Mouse (Mus musculus): ENCODE data around the gene Lce1c. TPM values are rescaled to one million over a fixed set of nuclear protein-coding genes. Genes with fewer than 3 reads are reported as not detected.
"Not testable (repeated sequence)": the region's sequence is repeated elsewhere in the genome, so short reads cannot be mapped to it uniquely, and the experiment has no call there.

Gene Lce1c
- not detected in 2 replicates for polyA plus RNA-seq (2012)

DNA sequence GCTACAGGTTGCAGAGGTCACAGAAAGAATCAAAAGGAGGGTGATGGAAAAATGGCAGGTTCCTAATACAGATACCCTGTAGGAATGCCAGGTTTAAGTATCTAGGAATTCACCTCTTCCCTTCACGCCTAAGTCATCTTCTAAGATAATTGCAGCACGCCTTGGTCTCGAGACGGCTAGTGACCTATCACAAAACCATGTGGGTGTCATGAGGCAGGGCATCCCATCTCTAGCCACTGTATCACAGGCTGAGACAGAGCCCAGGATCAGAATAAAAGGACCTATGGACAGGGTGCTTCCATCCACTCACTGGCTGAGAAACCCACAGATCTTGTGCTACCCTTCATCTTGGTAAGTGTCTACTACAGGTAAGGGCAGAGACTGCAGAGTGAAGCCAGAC, at the start of gene Lce1c:
Lce1c (plus strand) TSS at position 301 of the 400 bp plus-strand sequence.
- Histone ChIP-seq H3K9me3 (ENCODE audit: control insufficient read depth, low read length) (no peaks in the 10 kb centered on the region), H3K36me3 (ENCODE audit: control insufficient read depth) (no peaks in the 10 kb centered on the region), H3K4me3 (replicated peaks) (no peak within 1 kb of the TSS), H3K27me3 (ENCODE audit: control insufficient read depth) (no peaks in the 10 kb centered on the region), H3K4me1 (ENCODE audit: control insufficient read depth) (no peaks in the 10 kb centered on the region)
- TF ChIP-seq TAL1 (IDR thresholded peaks at IDR 0.05; ENCODE audit: low read length), result no peak
- TF ChIP-seq GATA1 (IDR thresholded peaks at IDR 0.05; ENCODE audit: low read length), result no peak

DNA sequence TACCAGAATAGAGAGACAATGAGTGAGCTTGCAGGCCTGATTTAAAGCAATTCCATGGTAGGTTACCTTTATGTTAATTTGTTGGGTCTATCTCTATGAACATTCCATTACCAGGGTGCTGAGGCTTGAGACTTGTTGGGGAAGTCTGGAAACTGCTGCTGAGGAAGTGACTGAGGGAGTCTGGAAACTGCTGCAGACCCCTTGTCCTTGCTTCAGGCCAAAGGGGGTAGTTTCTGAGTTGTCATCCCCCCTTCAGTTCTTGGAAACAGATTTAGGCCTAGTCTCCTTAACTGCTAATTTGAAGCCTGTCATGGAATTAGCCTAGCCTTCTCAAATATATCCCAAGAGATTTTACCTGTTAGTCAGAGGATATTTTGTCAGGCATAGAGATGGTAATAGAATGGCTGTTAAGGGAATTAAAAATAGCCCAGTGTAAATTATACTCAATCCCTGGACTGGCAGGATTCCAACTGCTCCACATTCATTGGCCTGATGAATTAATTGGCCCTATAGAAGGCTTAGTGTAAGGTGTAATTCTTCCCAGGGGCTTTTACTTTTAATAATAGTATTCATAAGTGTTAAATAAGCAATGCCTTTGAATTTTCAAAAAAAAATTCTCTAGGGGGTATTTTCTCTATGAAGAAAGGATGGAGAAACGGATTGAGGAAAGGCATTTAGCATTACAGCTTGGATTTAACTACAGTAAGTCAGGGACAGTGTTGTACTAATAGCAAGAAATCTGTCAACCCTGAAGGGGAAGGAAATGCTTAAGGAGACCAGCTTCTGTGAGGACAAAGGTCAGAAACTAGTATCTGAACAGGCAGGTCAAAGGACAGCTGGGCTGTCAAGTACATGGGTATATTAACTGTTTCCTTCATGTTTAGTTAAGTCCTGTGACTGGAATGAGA, 41.0 kb upstream of the Lce1c start:
- TF ChIP-seq TAL1 (IDR thresholded peaks at IDR 0.05; ENCODE audit: low read length) (no peak), GATA1 (IDR thresholded peaks at IDR 0.05; ENCODE audit: low read length) (no peak)
- H3K4me3 ChIP-seq (replicated peaks), result no peak overlapping the region

DNA sequence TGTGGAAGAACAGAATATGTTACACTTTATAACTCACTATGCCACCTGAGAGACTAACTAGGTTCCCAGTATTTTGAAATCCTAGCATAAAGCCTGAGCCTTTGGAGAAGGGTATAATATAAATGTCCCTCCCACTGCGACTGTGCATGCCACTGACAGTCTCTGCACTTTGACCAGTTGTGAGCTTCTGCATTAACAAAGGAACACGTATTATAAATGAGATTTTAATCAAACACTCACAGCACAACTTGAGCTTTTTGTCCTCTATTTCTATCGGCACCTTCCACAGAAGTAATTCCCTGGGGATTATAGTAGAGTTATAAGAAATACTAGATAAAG, 40.4 kb upstream of the Lce1c start:
- Histone ChIP-seq H3K4me1 (ENCODE audit: control insufficient read depth) (no peaks in the 10 kb centered on the region), H3K27me3 (ENCODE audit: control insufficient read depth) (no peaks in the 10 kb centered on the region), H3K36me3 (ENCODE audit: control insufficient read depth) (no peaks in the 10 kb centered on the region), H3K9me3 (ENCODE audit: control insufficient read depth, low read length) (0 out of 2 replicates have a peak, but pooled peaks cover 3% of the 10 kb centered on the region), H3K4me3 (replicated peaks) (no peak overlapping the region)
- no peak for TF ChIP-seq TAL1 (IDR thresholded peaks at IDR 0.05; ENCODE audit: low read length)
- TF ChIP-seq GATA1 (IDR thresholded peaks at IDR 0.05; ENCODE audit: low read length), result no peak

More for the DNA sequence above, 41.0 kb upstream of the Lce1c start:
- H3K27me3 ChIP-seq (ENCODE audit: control insufficient read depth), result no peaks in the 10 kb centered on the region
- 0 out of 2 replicates have a peak, but pooled peaks cover 3% of the 10 kb centered on the region for H3K9me3 ChIP-seq (ENCODE audit: control insufficient read depth, low read length)
- H3K4me1 ChIP-seq (ENCODE audit: control insufficient read depth), result no peaks in the 10 kb centered on the region
- no peaks in the 10 kb centered on the region for H3K36me3 ChIP-seq (ENCODE audit: control insufficient read depth)

DNA sequence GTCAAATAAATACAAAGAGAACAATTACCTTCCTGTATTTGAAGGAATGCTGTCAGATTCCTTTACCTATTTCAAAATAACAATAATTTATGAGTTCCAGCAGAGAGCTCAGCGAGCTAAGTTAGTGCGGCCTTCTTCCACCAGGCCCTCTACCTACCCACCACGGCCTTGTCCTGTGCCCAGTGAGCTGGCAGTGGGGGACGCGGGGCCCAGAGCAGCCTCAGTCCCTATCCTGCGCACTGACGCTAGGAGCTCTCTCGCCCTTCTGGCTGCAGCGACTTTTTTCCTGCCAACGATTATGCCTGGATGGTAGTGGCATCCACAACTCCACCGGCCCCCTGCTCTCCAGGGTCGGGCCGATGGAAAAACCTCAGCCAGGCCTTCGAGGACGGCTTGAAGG, 39.2 kb upstream of the Lce1c start:
- no peak overlapping the region for H3K4me3 ChIP-seq (replicated peaks)
- TF ChIP-seq TAL1 (IDR thresholded peaks at IDR 0.05; ENCODE audit: low read length) (no peak), GATA1 (IDR thresholded peaks at IDR 0.05; ENCODE audit: low read length) (no peak)
- no peaks in the 10 kb centered on the region for H3K4me1 ChIP-seq (ENCODE audit: control insufficient read depth)
- no peaks in the 10 kb centered on the region for H3K36me3 ChIP-seq (ENCODE audit: control insufficient read depth)
- H3K9me3 ChIP-seq (ENCODE audit: control insufficient read depth, low read length), result 0 out of 2 replicates have a peak, but pooled peaks cover 3% of the 10 kb centered on the region
- H3K27me3 ChIP-seq (ENCODE audit: control insufficient read depth), result no peaks in the 10 kb centered on the region

DNA sequence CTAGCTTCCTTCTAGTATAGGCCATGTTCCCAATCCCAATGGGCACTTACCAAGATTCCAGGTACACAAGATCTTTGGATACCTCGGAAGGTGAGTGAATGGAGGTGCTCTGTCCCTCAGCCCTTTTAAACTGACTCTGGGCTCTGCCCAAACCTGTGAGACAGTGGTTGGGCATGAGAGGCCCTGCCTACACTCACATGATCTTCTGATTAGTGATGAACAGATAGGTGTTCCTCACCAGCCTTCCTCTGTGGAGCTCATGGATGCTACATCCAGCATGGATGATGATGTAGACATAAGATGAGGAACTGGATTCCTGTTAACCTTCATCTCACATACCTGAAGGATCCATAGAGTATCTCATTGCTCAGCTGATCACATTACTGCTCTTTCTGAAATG, 30.8 kb upstream of the Lce1c start, which contains the start of gene Lce1a1:
Lce1a1 (minus strand) TSS at position 101 of the 400 bp plus-strand sequence.
- TF ChIP-seq TAL1 (IDR thresholded peaks at IDR 0.05; ENCODE audit: low read length), result no peak
- TF ChIP-seq GATA1 (IDR thresholded peaks at IDR 0.05; ENCODE audit: low read length), result no peak
- Histone ChIP-seq H3K4me3 (replicated peaks) (no peak within 1 kb of the TSS), H3K9me3 (ENCODE audit: control insufficient read depth, low read length) (no peaks in the 10 kb centered on the region), H3K4me1 (ENCODE audit: control insufficient read depth) (no peaks in the 10 kb centered on the region), H3K27me3 (ENCODE audit: control insufficient read depth) (no peaks in the 10 kb centered on the region), H3K36me3 (ENCODE audit: control insufficient read depth) (no peaks in the 10 kb centered on the region)

DNA sequence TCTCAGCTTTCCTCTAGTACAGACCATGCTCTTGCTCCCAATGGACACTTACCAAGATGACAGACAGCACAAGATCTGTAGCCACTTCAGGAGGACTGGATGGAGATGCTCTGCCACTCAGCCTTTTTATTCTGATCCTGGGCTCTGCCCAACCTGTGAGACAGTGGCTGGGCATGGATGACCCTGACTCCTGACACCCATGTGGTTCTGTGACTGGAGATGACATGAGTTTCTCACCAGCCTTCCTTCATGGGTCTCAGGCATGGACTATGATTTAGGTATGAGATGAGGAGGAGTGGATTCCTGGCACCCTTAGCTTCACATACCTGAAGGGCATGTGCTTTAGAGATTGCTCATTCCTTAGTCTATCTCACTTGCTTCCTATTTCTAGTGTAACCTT, 22.2 kb upstream of the Lce1c start, which contains the start of gene Lce1b:
Lce1b (minus strand) TSS at position 101 of the 400 bp plus-strand sequence.
- Histone ChIP-seq H3K4me1 (ENCODE audit: control insufficient read depth) (no peaks in the 10 kb centered on the region), H3K36me3 (ENCODE audit: control insufficient read depth) (no peaks in the 10 kb centered on the region), H3K4me3 (replicated peaks) (no peak within 1 kb of the TSS), H3K9me3 (ENCODE audit: control insufficient read depth, low read length) (no peaks in the 10 kb centered on the region), H3K27me3 (ENCODE audit: control insufficient read depth) (no peaks in the 10 kb centered on the region)
- TF ChIP-seq GATA1 (IDR thresholded peaks at IDR 0.05; ENCODE audit: low read length) (no peak), TAL1 (IDR thresholded peaks at IDR 0.05; ENCODE audit: low read length) (no peak)

DNA sequence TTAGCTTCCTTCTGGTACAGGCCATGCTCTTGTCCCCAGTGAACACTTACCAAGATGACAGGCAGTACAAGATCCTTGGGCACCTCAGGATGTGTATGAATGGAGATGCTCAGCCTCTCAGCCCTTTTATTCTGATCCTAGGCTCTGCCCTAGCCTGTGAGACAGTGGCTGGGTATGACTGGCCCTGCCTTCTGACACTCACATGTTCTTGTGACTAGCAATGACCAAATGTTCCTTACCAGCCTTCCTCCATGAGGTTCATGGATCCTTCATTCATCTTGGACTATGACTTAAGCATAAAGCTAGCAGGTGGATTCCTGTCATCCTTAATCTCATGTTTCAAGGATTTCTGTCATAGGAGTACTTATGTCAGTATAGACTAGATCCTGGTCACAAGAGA, 8.8 kb upstream of the Lce1c start, which contains the start of gene Lce1a2:
Lce1a2 (minus strand) TSS at position 101 of the 400 bp plus-strand sequence.
- H3K9me3 ChIP-seq (ENCODE audit: control insufficient read depth, low read length), result no peaks in the 10 kb centered on the region
- TF ChIP-seq GATA1 (IDR thresholded peaks at IDR 0.05; ENCODE audit: low read length), result no peak
- no peak for TF ChIP-seq TAL1 (IDR thresholded peaks at IDR 0.05; ENCODE audit: low read length)
- H3K4me1 ChIP-seq (ENCODE audit: control insufficient read depth), result no peaks in the 10 kb centered on the region
- H3K4me3 ChIP-seq (replicated peaks), result no peak within 1 kb of the TSS
- no peaks in the 10 kb centered on the region for H3K27me3 ChIP-seq (ENCODE audit: control insufficient read depth)
- no peaks in the 10 kb centered on the region for H3K36me3 ChIP-seq (ENCODE audit: control insufficient read depth)

DNA sequence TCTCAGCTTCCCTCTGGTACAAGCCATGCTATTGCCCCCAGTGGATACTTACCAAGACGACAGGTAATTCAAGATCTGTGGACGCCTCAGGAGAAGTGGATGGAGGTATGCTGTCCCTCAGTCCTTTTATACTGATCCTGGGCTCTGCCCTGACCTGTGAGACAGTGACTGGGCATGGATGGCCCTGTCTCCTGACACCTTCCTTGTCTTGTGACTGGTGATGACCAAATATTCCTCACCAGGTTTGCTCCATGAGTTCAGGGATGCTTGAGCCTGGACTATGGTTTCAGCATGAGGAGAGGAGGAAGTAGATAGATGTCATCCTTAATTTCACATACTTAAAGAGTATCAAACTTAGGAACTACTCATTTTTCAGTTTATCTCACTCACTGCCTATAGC, 8.1 kb downstream of the Lce1c start, which contains the start of gene Lce1d:
Lce1d (minus strand) TSS at position 101 of the 400 bp plus-strand sequence.
- Histone ChIP-seq H3K27me3 (ENCODE audit: control insufficient read depth) (no peaks in the 10 kb centered on the region), H3K9me3 (ENCODE audit: control insufficient read depth, low read length) (no peaks in the 10 kb centered on the region), H3K4me3 (replicated peaks) (no peak within 1 kb of the TSS), H3K4me1 (ENCODE audit: control insufficient read depth) (no peaks in the 10 kb centered on the region), H3K36me3 (ENCODE audit: control insufficient read depth) (no peaks in the 10 kb centered on the region)
- TF ChIP-seq TAL1 (IDR thresholded peaks at IDR 0.05; ENCODE audit: low read length), result no peak
- TF ChIP-seq GATA1 (IDR thresholded peaks at IDR 0.05; ENCODE audit: low read length), result no peak

DNA sequence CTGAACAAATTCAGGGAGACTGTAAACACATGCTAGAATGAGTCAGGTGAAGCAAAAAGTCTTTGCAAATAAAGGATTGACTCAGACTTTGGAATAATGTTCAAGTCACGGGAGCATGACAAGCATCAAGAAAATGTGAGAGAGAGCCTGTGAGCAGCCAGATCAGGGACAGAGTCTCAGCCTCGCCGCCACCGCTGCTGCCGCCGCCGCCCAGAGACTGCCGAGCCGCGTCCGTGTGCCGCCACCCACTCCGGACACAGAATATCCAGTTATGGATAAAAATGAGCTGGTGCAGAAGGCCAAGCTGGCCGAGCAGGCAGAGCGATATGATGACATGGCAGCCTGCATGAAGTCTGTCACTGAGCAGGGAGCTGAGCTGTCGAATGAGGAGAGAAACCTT, 10.1 kb downstream of the Lce1c start:
- not testable (repeated sequence) for H3K36me3 ChIP-seq (ENCODE audit: control insufficient read depth); H3K9me3 ChIP-seq (ENCODE audit: control insufficient read depth, low read length); H3K4me1 ChIP-seq (ENCODE audit: control insufficient read depth); H3K4me3 ChIP-seq (replicated peaks); H3K27me3 ChIP-seq (ENCODE audit: control insufficient read depth)
